Mouse (Mus musculus) layer of hippocampus, adult 8-10 months (tissue): ENCODE results near the gene Zfp12. TPM values are rescaled to one million over a fixed set of nuclear protein-coding genes. Genes with fewer than 3 reads are reported as not detected.

Experiments used
- total RNA-seq, 4 experiments: library from RNA; stranded (reverse); gene quantifications; 2 replicates each; pipeline ENCODE4 v1.2.4; 2022

The Zfp12 gene
- total RNA-seq, 4 experiments from 2014 or later, result 27.6 to 38.7 (median 35.6) TPM

Other genes starting within 250 kb of the Zfp12 start
- gene Rnf216, start 122.2 kb upstream of the Zfp12 start, total RNA-seq, result 10 to 100 TPM; 44.7 to 51.3 (median 47.7) TPM
- gene Olfr718-ps1, start 87.6 kb upstream of the Zfp12 start, total RNA-seq, result under 1 TPM; 0.09 to 0.29 (median 0.16) TPM
- gene Rbak, start 54.4 kb upstream of the Zfp12 start, total RNA-seq, result 10 to 100 TPM; 12.4 to 15.1 (median 13.8) TPM
- gene Spdye4b, start 54.1 kb upstream of the Zfp12 start, total RNA-seq, result not detected
- gene Spdye4a, start 8.3 kb upstream of the Zfp12 start, total RNA-seq, result not detected
- 10 to 100 TPM; 20.6 to 24.1 (median 23.1) TPM for gene Zfp316, start 34.9 kb downstream of the Zfp12 start, total RNA-seq
- gene Zfp853, start 58.5 kb downstream of the Zfp12 start, total RNA-seq, result 1 to 10 TPM; 4.1 to 5.5 (median 4.4) TPM
- gene E130309D02Rik, start 80.2 kb downstream of the Zfp12 start, total RNA-seq, result 10 to 100 TPM; 22.7 to 25.8 (median 24.1) TPM
- 10 to 100 TPM; 50.4 to 57.0 (median 54.1) TPM for gene Zdhhc4, start 94.1 kb downstream of the Zfp12 start, total RNA-seq
- gene Grid2ip, start 122.2 kb downstream of the Zfp12 start, total RNA-seq, result 1 to 10 TPM in 3 of 4 experiments, under 1 TPM in 1; 0.99 to 1.7 (median 1.5) TPM
- gene Kdelr2, start 168.7 kb downstream of the Zfp12 start, total RNA-seq, result 10 to 100 TPM; 33.8 to 39.8 (median 37.0) TPM
- 10 to 100 TPM; 28.8 to 37.0 (median 33.3) TPM for gene Daglb, start 229.4 kb downstream of the Zfp12 start, total RNA-seq